Comparison of ENCODE assay signal across 12 mouse cellular contexts in genomic region chr11:71436801-71437200, GRCm38 (mm10).
A peak's percentile ranks its signal among the peaks of the same experiment; 100 is the strongest.
DNase-seq lines count a peak whose midpoint lies in the region; ATAC-seq and TF ChIP-seq lines count a peak whose summit lies in the region.
"Had no signal": no experiment of that assay in that cellular context is flagged by ENCODE, and none has a peak within 500 bp of the region (broad histone marks: within the 10 kb centered on the region; RNA-seq: fewer than 3 reads in every experiment).

No protein-coding gene starts in this region.

- TF ChIP-seq EP300 in stomach, postnatal 0 days (optimal IDR thresholded peaks at IDR 0.05): no peak

- H3K9me3 ChIP-seq in stomach, postnatal 0 days (ENCODE audit: control insufficient read depth, low read length): no peaks in the 10 kb centered on the region
- H3K9me3 ChIP-seq: embryonic facial prominence, embryonic 13.5 days had no signal

- H3K4me3 ChIP-seq in stomach, postnatal 0 days (ENCODE audit: low read depth, low read length): no peak overlapping the region
- H3K4me3 ChIP-seq: embryonic facial prominence, embryonic 13.5 days had no signal

- H3K4me2 ChIP-seq in stomach, postnatal 0 days (replicated peaks; ENCODE audit: low read depth): no peak overlapping the region
- H3K4me2 ChIP-seq: embryonic facial prominence, embryonic 13.5 days had no signal

- peak; percentile 22; the same call in 1 of the 2 replicates for ATAC-seq in frontal cortex, adult (ENCODE audit: low TSS enrichment)
- no peak for ATAC-seq in stomach, postnatal 0 days (ENCODE audit: low FRiP score, low TSS enrichment)

- no peaks in the 10 kb centered on the region for H3K36me3 ChIP-seq in stomach, postnatal 0 days (ENCODE audit: control insufficient read depth, insufficient read depth, low read length)
- H3K36me3 ChIP-seq: embryonic facial prominence, embryonic 13.5 days had no signal

- H3K27me3 ChIP-seq in stomach, postnatal 0 days (ENCODE audit: control insufficient read depth, insufficient read depth, low read length): no peaks in the 10 kb centered on the region

- H3K9ac ChIP-seq in stomach, postnatal 0 days (ENCODE audit: low read length): no peak overlapping the region
- H3K9ac ChIP-seq: embryonic facial prominence, embryonic 13.5 days; liver, embryonic 14.5 days had no signal

- no peak for DNase-seq in frontal cortex, postnatal 25 days (ENCODE audit: low spot score in 2 of 2)
- peak; percentile 60 for DNase-seq in adrenal gland, adult 8-10 months
- DNase-seq in cerebellum, postnatal 25 days: peak; percentile 39 to 45
- peak; percentile 52 to 86 for DNase-seq in layer of hippocampus, postnatal 14 days (ENCODE audit: low spot score in 2 of 2)
- DNase-seq in stomach, postnatal 0 days (ENCODE audit: low spot score): no peak
- no peak for DNase-seq in spleen, adult 12 weeks (ENCODE audit: low spot score)
- no peak for DNase-seq in c-Kit-positive CD71-positive TER-119-positive erythroid progenitor cells, embryonic 14.5 days (ENCODE audit: low spot score)
- DNase-seq: B cell, adult 2 months; kidney, postnatal 36 days had no signal

- TF ChIP-seq CTCF in stomach, postnatal 0 days (IDR thresholded peaks at IDR 0.05; ENCODE audit: low read depth): no peak

- H3K27ac ChIP-seq in stomach, postnatal 0 days (replicated peaks): no peak overlapping the region
- H3K27ac ChIP-seq: embryonic facial prominence, embryonic 13.5 days; liver, embryonic 14.5 days had no signal

- H3K4me1 ChIP-seq in stomach, postnatal 0 days (replicated peaks; ENCODE audit: control insufficient read depth, insufficient read depth): no peaks in the 10 kb centered on the region

- WGBS in stomach, postnatal 0 days: 36% methylated on average over 2 of the region's 2 CpGs

Comparison
In these comparisons a context has a peak if more than half of its experiments do, and no peak if none do; other contexts are left out.
1. DNase-seq: peak in adrenal gland, adult 8-10 months (single experiment), cerebellum, postnatal 25 days (2 of 2) and layer of hippocampus, postnatal 14 days (2 of 2); none in frontal cortex, postnatal 25 days (0 of 2), stomach, postnatal 0 days (single experiment), spleen, adult 12 weeks (single experiment) and c-Kit-positive CD71-positive TER-119-positive erythroid progenitor cells, embryonic 14.5 days (single experiment).